Mouse (Mus musculus): ENCODE measurements around the gene Zfp598. TPM values are rescaled to one million over a fixed set of nuclear protein-coding genes. Genes with fewer than 3 reads are reported as not detected.

Zfp598 gene
- polyA plus RNA-seq (2012; rRNA removed) = 20.9 and 23.8 TPM in 2 replicates

DNA sequence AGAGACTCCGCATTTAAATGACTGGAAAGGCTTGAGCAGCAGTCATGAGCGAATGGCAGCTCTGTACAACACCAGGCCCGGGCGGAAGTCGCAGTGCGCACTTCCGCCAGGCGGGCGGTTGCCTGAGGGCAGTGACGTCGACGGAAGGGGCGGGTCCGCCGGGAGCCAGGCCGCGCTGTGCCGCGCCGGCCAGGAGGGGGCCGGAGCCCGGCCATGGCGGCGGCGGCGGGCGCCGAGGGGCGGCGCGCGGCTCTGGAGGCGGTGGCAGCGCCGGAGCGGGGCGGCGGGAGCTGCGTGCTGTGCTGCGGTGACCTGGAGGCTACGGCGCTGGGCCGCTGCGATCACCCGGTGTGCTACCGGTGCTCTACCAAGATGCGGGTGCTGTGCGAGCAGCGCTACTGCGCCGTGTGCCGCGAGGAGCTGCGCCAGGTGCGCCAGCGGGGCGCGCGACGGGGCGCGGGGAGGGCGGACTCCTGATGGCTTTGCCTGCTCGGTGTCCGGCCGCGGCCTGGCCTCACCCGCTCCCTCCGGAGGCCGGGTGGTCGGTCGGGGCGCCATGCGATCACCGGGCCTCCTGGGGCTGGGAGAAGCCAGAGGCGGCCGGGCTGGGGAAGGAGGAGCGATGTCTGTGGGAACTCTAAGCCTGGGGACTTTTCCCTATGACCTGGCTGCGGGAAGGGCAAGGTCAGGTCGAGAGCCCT lies at the start of gene Zfp598:
Gene Zfp598 (plus strand): TSS at position 143 of the 701 bp plus-strand sequence.

DNA sequence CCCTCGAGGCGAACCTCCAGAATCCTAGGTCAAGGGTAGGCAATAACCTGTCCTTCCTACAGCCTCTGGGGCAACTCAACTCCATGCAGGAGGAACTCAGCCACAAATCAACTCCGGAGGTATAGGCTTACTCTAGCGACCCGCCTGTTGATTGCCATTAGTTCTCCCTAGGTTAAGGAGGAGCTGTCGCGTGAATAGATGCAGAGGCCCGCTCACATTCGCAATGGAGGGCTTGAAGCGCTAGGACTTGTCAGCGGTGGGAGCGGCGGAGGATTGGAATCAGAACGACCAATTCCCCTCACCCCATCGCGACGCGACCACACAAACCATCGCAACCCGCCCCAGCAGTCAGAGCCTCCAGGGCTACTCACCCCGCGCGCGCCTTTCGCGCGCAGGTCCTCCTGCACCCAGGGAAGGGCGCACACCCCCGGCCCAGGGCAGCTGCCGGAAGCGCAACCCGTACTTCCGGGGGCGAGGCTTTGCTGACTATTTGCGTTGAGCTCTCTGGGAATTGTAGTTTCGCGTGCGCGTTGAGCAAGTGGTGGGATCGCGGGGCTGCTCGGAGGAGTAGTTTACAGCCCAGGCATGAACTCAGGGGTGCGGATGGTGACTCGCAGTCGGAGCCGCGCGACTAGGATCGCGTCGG lies 37.2 kb upstream of the Zfp598 start, which contains the start of the genes Tsc2 and Nthl1:
Gene Tsc2 (minus strand): TSS at position 464 of the 646 bp plus-strand sequence.
Gene Nthl1 (plus strand): TSS at position 514 of the 646 bp plus-strand sequence.

DNA sequence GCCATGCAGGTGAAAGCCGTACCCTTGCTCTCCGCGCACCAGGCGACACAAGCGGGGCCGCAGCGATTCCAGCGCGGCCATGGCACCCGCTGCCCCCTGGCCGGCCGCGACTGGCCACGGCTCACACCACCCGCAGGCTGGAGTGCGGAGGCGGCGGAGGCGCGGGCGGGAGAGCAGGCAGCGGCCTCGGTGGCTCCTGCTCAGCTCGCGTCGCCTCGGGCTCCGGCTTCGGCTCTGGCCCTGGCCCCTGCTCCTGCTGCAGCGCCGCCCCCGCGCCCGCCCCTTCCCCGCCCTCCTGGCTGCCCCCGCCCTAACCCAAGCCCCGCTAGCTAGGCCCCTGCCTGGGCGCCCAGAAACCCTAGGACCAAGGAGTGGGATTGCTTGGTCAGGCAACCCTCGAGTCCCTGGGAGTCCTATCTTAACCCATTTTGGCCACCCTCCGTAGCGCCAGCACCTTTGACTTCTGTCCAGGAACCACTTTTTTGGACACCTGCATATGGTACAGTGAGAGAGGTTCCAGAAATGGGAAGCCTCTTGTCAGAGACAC lies 19.3 kb upstream of the Zfp598 start, which contains the start of gene Slc9a3r2:
Gene Slc9a3r2 (minus strand): TSS at position 258 of the 547 bp plus-strand sequence.

DNA sequence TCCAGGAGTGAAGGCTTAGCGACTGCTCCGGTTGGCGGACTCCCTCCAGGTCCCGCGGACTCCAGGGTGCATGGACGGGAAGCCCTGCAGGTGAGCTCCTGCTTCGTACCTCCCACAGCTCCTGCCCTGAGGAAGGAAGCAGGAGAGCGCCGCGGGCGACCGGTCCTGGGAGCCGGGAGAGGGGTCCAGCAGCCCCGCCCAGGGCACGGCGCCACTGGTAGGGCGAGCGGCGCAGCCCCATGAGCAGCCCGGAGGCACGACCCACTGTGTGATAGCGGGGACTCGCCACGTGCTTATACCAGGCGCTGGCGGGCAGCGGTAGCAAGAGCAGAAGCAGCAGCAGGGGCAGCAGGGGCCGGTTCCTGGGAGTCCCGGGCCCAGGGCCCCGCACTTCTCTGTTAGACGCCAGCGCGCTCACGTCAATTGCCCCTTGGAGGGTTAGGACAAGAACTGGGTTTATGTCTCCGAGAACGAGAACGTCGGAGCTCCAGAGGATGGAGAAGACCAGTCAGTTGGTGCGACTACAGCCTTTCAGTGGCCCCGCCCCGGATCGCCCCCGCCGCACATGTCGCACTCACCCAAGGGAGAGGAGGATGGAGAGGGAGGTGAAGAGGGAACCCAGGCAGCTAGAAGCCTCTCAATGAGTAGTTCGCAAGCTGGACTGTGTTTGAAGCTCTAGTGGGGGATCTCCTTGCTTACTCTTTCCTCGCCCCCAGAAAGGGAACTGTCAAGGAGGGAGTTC lies 11.3 kb upstream of the Zfp598 start, which contains the start of gene Npw:
Gene Npw (minus strand): TSS at position 441 of the 742 bp plus-strand sequence.

DNA sequence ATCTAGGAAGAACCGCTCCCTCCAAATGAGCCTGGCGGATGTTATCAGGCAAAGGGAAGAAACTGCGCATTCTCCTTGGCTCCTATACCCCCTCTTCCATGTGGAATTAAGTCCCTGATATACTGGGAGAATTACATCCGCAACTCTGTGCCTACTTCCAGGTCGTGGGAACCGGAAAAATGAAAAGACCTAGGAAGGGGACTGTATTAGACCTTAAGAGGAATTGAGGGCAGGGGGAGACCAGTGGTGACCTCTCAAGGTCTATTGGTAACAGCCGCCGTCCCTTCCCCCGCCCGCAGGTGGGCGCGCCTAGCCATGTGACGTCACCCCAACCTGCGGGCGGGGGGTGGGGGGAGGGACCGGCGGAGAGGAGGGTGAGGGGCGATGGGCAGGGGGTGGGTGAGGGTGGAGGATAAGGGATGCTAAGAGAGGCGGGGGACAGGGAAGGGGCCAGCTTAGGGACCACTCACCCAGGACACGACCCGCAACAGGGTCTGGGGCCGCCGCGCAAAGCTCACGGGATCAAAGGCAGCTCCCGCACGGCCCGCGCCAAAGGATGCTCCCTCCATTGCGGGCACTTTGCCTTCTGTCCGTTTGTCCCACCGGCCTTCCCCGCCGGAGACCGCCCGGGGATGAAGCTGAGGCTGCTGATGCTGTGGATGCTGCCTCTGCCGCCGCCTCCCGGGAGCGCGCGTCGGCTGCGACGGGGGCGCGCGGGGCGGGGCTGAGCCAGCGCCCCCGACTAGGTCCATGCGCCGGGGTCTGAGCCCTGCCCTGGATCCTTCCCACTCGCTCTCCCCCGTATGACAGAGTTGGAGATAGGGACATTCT lies 20.0 kb downstream of the Zfp598 start, which contains the start of gene Syngr3:
Gene Syngr3 (minus strand): TSS at position 705 of the 831 bp plus-strand sequence.

DNA sequence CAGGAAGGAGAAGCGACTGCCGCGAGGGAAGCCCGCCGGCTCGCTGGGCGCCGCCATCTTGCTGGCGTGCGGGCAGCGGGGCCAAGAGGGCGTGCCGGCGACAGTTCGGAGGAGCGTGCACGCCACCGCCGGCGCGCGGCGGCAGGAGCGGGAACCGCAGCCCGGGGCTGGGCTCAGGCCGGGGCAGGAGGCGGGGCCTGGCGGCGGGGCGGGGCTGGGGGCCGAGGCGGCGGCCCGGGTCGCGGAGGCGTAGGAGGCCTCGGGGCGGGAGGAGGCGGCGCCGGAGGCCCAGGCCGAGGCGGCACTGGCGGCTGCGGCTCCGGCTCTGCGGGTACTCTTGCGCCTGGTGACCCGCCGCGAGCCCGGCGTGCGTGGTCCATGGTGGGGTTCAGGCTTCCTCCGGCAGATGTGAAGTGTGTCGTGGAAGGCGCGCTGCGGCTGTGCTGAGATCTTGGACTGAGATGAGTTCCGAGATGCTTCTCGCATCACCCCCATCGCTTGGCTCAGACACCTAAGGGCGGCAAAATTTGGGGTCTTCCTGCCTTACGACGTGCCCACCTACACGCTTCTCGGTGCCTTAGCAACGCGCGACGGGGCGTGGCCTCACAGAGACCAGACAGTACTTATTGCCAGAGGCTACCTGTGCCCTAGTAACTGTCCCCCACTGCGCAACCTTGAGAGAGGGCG lies 26.7 kb downstream of the Zfp598 start, which contains the start of the genes Gfer and Noxo1:
Gene Gfer (minus strand): TSS at position 146 of the 687 bp plus-strand sequence.
Gene Noxo1 (plus strand): TSS at position 224 of the 687 bp plus-strand sequence.

DNA sequence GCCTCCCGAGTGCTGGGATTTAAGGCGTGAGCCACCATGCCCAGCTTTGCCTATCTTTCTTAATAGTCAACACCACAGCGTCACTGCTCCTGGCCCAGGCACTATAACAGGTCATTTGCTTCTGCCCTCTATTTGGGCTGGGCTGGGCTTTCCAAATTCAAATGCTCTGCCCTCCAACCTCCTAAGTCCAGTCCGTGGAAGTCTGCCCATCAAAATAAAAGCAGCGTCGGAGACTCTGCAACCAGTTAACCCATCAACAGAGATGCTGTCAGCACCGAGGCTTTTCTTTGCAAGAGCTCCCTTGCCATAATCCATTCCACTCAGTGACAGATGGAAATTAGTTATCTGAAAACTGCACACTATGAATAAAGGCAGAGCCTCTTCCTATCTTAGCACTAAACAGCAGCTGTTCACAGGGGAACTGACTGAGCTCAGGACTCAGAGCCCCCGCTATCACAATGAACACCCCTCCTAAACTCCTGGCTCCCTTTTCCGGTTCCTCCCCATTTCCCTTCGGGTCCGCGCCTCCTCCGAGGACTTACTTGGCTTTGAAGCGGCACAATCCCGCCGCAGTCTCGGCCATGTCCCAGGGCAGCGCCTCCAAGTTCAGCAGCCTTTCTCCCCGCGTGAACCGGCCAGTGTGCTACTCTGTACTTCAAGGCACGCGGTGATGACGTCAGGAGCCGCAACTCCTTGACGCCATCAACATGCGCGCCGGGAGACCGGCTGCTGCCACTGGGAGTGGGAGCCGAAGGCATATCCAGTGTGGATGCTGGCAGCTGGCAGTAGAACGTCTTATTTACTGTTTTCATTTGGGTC lies 37.7 kb downstream of the Zfp598 start, which contains the start of gene Tbl3:
Gene Tbl3 (minus strand): TSS at position 679 of the 819 bp plus-strand sequence.

DNA sequence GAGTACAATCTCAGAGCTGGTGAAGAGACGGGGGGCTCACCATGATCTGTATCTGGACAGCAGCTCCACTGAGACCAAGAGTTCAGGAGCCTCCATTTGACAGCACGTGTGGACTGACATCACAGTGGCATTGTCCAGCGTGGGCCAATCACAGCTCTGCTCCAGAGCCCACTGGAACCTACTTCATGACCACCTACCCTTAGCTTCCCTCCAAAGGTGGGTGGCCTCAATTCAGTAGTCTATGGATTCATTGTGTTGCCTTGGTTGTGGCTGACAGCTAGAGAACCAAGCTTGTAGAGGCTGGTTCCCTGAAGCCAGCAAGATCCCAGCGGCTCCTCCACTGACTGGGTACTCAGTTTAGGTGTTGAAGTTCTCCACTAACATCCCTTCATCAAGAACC lies 48.5 kb downstream of the Zfp598 start, which contains the start of the genes Rnf151 and Rps2:
Gene Rnf151 (minus strand): TSS at position 121 of the 400 bp plus-strand sequence.
Gene Rps2 (plus strand): TSS at position 174 of the 400 bp plus-strand sequence.

DNA sequence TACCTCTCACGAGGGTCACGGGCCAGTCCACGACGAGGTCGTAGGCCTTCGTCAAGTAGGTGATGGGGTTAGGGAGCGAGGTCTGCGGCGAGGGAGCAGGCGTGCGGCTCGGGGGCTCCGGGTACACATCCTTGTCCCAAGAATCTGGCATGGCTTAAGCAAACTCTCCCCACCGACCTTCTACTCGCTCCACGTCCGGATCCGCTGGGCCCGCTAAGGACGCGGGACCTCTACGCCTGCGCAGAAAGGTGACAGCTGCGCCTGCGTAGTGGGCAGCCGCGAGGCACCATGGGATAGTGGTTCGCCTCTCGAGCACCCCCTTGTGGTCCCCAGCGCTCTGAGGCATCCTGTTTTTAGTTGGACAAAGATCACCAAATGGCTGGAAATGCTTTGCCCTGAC lies 54.7 kb downstream of the Zfp598 start, which contains the start of gene Ndufb10:
Gene Ndufb10 (minus strand): TSS at position 295 of the 400 bp plus-strand sequence.

DNA sequence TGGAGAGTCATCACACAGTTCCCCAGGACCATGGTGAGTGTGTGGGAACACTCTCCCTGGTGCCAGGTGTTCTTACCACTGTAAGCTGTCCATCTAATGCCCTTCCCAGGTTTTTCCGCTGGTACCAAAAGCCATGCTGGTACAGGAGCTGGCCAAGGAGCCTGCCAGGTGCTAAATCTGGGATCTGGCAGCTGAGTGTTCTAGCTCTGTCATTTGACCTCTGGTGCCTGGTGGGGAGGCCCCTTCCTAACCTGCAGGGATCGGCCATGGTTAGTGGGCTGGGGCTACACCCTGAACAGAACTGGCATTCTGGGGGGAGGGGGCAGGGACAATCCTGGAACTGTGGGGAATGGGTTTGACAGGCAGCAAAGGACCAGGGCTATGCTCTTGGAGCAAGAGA lies 58.1 kb downstream of the Zfp598 start, which contains the start of gene Rpl3l:
Gene Rpl3l (plus strand): TSS at position 203 of the 400 bp plus-strand sequence.

Other genes with a start within 250 kb of the Zfp598 start
- 46.1 and 53.9 TPM in 2 replicates for gene Eci1, start 243.0 kb upstream of the Zfp598 start, polyA plus RNA-seq (2012; rRNA removed)
- 1.5 and 2.5 TPM in 2 replicates for gene Dnase1l2, start 226.6 kb upstream of the Zfp598 start, polyA plus RNA-seq (2012; rRNA removed)
- gene E4f1, start 199.4 kb upstream of the Zfp598 start, polyA plus RNA-seq (2012; rRNA removed) = 18.2 and 21.0 TPM in 2 replicates
- 33.2 and 37.2 TPM in 2 replicates for gene Pgp, start 199.3 kb upstream of the Zfp598 start, polyA plus RNA-seq (2012; rRNA removed)
- gene Bricd5, start 195.8 kb upstream of the Zfp598 start, polyA plus RNA-seq (2012; rRNA removed) = 0.29 and 0.43 TPM in 2 replicates
- gene Mlst8, start 190.6 kb upstream of the Zfp598 start, polyA plus RNA-seq (2012; rRNA removed) = 11.8 and 14.9 TPM in 2 replicates
- gene Caskin1, start 181.1 kb upstream of the Zfp598 start, polyA plus RNA-seq (2012; rRNA removed) = 0.08 and 0.12 TPM in 2 replicates
- 58.5 and 65.7 TPM in 2 replicates for gene Traf7, start 141.7 kb upstream of the Zfp598 start, polyA plus RNA-seq (2012; rRNA removed)
- 0.25 and 0.28 TPM in 2 replicates for gene Rab26, start 135.5 kb upstream of the Zfp598 start, polyA plus RNA-seq (2012; rRNA removed)
- gene Pkd1, start 119.9 kb upstream of the Zfp598 start, polyA plus RNA-seq (2012; rRNA removed) = 3.0 and 3.5 TPM in 2 replicates
- 18.2 and 20.5 TPM in 2 replicates for gene Tsc2, start 37.1 kb upstream of the Zfp598 start, polyA plus RNA-seq (2012; rRNA removed)
- gene Nthl1, start 37.0 kb upstream of the Zfp598 start, polyA plus RNA-seq (2012; rRNA removed) = 6.4 TPM in 2 replicates
- gene Slc9a3r2, start 19.4 kb upstream of the Zfp598 start, polyA plus RNA-seq (2012; rRNA removed) = 5.4 and 5.8 TPM in 2 replicates
- gene Npw, start 11.2 kb upstream of the Zfp598 start, polyA plus RNA-seq (2012; rRNA removed) = 0.18 and 0.27 TPM in 2 replicates
- 0.05 and 0.06 TPM in 2 replicates for gene Syngr3, start 20.3 kb downstream of the Zfp598 start, polyA plus RNA-seq (2012; rRNA removed)
- 18.1 and 19.5 TPM in 2 replicates for gene Gfer, start 26.5 kb downstream of the Zfp598 start, polyA plus RNA-seq (2012; rRNA removed)
- gene Noxo1, start 26.5 kb downstream of the Zfp598 start, polyA plus RNA-seq (2012; rRNA removed) = 0.66 and 0.81 TPM in 2 replicates
- gene Tbl3, start 38.0 kb downstream of the Zfp598 start, polyA plus RNA-seq (2012; rRNA removed) = 24.4 and 29.3 TPM in 2 replicates
- gene Rnf151, start 48.4 kb downstream of the Zfp598 start, polyA plus RNA-seq (2012; rRNA removed) = 0.32 and 0.33 TPM in 2 replicates
- 2,079 and 2,282 TPM in 2 replicates for gene Rps2, start 48.4 kb downstream of the Zfp598 start, polyA plus RNA-seq (2012; rRNA removed)
- 166 and 170 TPM in 2 replicates for gene Ndufb10, start 54.8 kb downstream of the Zfp598 start, polyA plus RNA-seq (2012; rRNA removed)
- not detected in 2 replicates for gene Rpl3l, start 58.1 kb downstream of the Zfp598 start, polyA plus RNA-seq (2012; rRNA removed)
- 20.9 and 25.8 TPM in 2 replicates for gene Msrb1, start 67.0 kb downstream of the Zfp598 start, polyA plus RNA-seq (2012; rRNA removed)
- not detected in 2 replicates for gene Hs3st6, start 83.3 kb downstream of the Zfp598 start, polyA plus RNA-seq (2012; rRNA removed)
- gene Meiob, start 134.6 kb downstream of the Zfp598 start, polyA plus RNA-seq (2012; rRNA removed) = 0.71 and 0.81 TPM in 2 replicates
- gene Hagh, start 170.5 kb downstream of the Zfp598 start, polyA plus RNA-seq (2012; rRNA removed) = 56.3 and 67.1 TPM in 2 replicates
- gene Fahd1, start 180.7 kb downstream of the Zfp598 start, polyA plus RNA-seq (2012; rRNA removed) = 21.3 and 22.2 TPM in 2 replicates
- gene Igfals, start 196.3 kb downstream of the Zfp598 start, polyA plus RNA-seq (2012; rRNA removed) = 3.2 and 3.9 TPM in 2 replicates
- 23.3 and 35.0 TPM in 2 replicates for gene Nubp2, start 216.7 kb downstream of the Zfp598 start, polyA plus RNA-seq (2012; rRNA removed)
- 22.9 and 27.5 TPM in 2 replicates for gene Spsb3, start 217.0 kb downstream of the Zfp598 start, polyA plus RNA-seq (2012; rRNA removed)
- 7.7 and 8.7 TPM in 2 replicates for gene Eme2, start 225.4 kb downstream of the Zfp598 start, polyA plus RNA-seq (2012; rRNA removed)
- 44.0 and 47.7 TPM in 2 replicates for gene Mrps34, start 225.4 kb downstream of the Zfp598 start, polyA plus RNA-seq (2012; rRNA removed)
- gene Nme3, start 226.8 kb downstream of the Zfp598 start, polyA plus RNA-seq (2012; rRNA removed) = 47.2 and 54.4 TPM in 2 replicates

Measured in liver, embryonic 14 days (tissue).